Mouse (Mus musculus) cerebellum, adult 11-12 months (tissue): ENCODE data around the gene Ropn1l.

Source experiments
- DNase-seq: peaks from one replicate; pipeline ENCODE4 v3.0.0; 2022

Gene Ropn1l

DNA sequence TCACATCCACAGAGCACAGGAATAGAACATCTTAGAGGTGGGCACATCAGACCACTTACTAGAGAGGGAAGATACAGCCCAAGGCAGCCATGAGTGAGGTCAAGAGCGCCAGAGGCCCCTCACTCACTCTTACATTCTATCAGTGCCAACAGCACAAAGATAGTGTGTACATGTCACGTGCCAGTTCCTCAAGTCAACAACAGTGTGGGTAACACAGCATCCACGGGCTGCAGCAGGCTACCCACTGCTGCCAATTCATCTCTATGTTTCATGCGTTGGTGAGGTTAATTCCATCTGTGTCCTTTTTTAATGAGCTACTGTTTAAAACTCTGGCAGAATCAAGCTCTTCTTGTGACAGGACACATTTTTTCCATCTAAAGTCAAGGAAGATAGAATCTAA lies 10.8 kb downstream of the Ropn1l start:
- DNase-seq = no peak

DNA sequence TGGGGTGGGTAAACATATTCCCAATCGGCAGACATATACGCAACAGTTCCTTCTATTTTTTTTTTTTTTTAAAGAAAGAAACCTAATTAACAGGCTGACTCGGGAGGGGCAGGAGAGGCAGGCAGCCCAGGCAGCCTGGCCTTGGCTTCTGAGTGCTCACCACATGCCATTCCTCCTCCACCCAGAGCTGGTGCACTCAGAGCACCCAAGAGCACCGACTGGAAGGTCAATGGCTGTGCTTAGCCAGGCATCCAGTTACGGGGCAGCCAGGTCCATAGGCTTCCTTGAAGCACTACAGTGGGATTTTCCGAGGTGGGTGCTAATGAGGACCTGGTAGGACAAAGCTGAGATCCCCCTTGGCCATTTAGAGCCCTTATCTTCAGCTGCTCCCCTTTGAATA lies 11.5 kb downstream of the Ropn1l start:
- DNase-seq = no peak

DNA sequence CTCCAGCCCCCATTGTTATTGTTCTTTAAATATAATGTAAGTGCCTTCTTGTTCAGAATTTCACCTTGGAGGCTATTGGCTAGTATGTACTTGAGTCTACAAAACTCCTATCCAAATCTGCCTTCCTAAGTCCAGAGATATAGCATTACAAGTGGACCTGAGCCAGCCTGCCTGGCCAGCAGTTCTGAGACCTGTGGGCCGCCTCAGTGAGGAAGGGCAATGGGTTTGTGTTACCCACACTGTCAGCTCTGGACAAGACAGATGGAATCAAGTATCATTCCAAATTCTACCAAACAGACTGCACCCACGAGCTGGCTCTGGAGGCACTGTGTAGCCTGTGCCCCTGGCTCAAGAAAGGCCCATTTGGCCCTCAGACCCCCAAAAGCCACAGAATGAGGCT lies 16.7 kb downstream of the Ropn1l start:
- DNase-seq = no peak

DNA sequence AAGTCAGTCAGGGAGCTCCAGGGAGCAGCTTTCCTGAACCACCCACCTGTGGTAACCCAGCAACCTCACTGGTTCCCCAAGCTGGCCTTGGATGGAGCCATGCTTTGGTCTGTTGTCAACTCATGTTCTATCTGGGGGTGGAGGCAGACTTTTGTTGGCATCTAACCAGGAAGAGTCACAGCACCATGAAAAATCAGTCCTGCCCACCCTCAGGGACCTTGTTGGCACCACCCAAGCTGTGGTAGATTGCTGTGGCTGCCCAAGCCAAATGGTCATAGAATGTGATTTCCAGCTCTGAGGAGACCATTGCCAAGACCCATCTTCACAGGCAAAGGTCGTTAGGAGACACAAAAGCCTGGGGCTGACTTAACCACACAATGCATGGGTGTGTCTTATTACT lies 17.5 kb downstream of the Ropn1l start:
- no peak for DNase-seq

DNA sequence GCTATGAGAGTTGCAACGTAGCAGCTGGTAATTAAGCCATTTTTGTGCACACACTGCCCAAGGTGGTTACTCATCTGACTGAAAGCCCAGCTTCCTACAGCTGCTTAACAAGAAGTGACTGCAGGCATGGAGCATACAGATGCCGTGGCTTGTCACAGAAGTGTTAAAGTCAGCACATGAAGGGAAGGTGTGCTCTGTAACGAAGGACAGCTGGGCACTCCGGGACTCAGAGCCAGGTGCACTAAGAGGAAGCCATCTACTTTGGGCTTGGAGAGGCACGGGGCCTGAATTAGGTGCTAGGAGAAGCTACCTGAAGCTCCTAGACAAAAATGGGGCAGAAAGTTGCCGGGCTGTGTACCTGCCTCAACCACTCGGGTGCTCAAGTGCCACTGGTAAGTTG lies 19.8 kb downstream of the Ropn1l start:
- DNase-seq = no peak

DNA sequence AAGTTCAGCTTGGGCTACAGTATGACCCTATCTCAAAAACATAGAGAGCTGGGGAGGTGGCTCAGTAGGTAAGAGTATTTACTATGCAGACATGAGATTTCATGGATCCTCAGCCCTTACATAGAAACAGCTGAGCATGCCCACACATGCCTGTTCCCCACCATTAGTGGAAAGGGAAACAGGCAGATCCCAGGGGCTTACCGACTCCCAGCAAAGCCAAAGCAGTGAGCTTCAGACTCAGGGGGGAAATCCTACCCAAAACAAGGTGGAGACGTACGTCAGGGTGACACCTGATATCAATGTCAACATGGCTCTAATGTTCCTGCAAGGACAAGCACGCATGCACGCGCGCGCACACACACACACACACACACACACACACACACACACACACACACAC lies 21.7 kb downstream of the Ropn1l start:
- no peak for DNase-seq

DNA sequence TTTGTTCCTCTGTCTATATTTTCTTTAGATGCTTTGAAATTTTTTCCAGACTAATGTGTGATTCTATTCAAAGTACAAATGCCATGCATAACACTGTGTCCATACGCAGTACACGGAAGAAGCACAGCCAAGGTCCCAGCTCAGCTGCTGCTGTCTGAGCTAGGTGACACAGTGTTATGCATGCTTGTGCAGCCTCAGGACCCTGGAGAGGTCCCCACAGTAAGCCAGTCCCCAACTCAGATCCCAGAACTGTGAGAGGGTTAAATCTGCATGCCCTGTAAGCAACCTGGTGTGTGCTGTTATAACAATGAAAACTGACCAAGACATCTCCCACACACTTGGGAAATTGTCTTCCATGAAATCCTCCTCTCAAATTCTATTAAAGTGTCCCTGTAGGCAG lies 23.5 kb downstream of the Ropn1l start:
- DNase-seq = no peak

DNA sequence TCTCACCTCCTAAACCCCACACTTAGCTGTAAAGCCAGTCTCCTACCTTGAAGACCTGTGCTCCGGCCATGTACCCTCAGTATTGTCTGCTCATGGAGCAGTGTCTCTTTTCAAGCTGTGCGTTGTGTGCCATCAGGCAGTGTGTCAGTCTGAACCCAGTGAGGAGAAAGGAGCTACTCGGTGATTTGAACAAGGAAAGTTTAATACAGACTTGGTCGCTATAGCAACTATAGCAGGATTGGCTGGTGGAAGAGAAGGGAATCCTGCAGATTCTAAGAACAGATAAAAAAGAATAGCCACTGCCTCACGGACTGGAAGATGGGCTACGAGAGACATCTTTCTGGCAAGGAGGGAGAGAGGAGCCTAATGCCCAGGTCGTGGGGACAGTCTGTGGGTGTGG lies 24.1 kb downstream of the Ropn1l start:
- DNase-seq = no peak

DNA sequence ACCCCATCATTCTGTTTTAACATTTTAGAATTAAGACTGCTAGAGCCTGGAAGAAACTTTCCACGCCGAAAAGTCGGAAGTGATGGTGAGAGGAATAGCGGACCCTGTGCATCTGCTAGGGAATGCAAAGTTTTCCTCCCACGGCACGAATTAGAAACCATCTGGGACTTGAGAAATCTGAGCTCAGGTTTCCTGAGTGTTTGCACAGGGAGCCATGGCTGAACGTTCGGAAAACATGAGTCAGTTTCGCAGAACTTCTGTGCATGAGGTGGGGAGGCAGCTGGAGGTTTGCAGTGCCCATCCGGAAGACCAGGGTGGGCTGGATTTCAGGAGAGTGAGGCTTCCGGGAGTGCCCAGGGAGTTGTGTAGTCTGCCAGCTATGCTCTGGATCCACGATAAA lies 25.0 kb downstream of the Ropn1l start:
- DNase-seq = no peak

DNA sequence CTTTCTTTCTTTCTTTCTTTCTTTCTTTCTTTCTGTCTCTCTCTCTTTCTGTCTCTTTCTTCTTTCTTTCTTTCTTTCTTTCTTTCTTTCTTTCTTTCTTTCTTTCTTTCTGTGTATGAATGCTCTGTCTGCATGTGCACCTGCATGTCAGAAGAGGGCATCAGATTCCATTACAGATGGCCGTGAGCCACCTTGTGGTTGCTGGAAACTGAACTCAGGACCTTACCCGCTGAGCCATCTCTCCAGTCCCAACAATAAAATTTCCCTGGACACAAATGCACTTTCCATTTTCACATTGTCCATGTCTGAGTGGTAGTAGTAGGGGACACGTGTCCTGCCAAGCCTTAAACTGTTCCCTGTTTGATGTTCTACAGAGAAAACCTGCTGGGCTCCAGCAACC lies 26.1 kb downstream of the Ropn1l start:
- DNase-seq = no peak

DNA sequence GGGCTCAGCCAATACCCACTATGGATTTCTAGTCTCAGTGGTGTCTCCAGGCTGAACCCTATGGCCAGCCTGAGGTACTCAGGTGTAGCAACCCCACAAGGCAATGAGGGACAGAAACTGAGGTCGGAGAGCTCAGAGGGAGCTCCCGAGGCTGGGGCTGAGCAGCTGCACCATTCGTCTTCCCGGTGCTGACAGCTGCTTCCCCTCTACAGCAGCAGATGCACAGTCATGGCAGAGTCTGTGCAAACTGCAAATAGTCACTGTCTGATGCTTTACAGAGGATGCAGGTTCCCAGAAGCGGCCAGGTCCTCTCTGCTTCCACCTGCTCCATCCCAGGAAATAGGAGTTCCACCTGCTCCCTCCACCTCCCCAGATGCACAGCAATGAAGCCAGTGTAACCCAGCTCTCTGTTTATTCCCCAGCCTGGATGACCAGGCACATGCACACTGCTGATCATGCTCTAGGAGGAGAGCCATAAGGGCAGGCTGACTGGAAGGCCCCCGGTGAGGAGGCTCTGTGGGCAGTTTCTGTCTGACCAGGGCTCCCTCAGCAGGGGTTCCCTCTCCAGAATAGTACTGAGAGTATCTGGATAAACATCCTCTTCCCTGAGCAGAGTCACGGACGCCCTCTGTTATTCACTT lies 27.4 kb downstream of the Ropn1l start:
- DNase-seq = no peak

DNA sequence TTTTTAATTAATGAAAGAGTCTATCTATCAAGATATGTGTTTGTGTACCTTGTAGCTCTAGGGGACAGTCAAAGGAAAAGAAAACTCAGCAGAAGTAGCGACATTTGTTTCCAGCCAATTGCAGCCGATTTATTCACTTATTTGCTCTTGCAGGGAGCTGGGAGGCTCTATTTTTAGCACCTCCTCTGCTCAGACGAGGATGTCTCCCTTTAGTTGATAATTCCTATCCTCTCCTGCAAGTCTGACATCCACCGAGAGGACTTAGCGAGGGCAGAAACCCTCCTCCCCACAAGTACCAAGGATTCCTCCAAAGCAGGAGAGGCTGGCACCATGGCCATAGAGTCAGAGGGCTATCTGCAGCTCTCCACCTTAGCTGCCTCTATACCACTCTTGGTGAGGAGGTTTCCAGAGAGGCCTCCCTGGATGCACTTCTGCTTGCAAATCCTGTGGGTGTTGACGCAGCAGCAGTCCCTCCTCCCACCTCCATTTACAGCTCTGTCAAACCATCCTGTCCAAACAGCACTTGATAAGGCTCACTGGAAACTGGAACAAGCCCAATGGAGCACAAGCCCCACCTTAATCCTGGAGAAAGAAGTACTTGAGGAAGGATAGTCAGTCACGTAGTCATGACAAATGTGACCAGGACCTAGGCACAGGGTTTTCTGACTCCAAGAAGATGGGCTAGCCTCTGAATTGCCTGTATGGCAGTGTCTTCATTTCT lies 30.7 kb downstream of the Ropn1l start:
- DNase-seq = no peak

DNA sequence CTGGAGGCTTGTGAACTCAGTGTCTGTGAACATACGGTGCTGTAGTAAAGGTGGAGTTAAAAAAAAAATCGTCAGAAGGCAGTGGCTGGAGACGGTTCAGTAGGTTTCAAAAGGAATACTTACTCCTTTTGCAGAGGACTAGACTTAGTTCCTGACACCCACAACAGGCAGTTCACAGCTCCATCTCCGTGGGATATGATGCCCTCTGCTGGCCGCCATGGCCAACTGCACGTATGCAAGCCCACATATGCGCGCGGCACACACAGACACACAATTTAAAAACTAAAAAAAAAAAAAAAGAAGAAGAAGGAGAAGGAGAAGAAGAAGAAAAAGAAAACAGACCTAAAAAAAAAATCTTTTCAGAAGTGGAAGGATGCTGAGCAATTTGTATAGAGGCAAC lies 34.5 kb downstream of the Ropn1l start:
- DNase-seq = peak; percentile 29

DNA sequence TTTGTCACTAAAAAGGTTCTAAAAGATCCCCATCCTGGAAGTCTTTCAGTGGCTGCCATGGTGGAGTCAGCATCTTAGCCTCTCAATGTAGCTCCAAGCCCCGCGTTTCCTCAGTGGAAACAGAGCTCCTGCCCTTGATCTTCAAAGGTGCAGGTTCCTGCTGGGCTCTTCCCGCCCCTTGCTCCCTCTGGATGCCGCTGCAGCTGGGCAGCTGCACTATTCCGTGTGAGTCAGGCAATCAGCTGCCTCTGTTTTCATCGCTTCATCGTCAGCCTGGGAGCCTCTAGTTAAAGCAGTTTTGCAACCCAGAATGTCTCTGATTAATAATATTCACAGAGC lies 34.9 kb downstream of the Ropn1l start:
- no peak for DNase-seq

DNA sequence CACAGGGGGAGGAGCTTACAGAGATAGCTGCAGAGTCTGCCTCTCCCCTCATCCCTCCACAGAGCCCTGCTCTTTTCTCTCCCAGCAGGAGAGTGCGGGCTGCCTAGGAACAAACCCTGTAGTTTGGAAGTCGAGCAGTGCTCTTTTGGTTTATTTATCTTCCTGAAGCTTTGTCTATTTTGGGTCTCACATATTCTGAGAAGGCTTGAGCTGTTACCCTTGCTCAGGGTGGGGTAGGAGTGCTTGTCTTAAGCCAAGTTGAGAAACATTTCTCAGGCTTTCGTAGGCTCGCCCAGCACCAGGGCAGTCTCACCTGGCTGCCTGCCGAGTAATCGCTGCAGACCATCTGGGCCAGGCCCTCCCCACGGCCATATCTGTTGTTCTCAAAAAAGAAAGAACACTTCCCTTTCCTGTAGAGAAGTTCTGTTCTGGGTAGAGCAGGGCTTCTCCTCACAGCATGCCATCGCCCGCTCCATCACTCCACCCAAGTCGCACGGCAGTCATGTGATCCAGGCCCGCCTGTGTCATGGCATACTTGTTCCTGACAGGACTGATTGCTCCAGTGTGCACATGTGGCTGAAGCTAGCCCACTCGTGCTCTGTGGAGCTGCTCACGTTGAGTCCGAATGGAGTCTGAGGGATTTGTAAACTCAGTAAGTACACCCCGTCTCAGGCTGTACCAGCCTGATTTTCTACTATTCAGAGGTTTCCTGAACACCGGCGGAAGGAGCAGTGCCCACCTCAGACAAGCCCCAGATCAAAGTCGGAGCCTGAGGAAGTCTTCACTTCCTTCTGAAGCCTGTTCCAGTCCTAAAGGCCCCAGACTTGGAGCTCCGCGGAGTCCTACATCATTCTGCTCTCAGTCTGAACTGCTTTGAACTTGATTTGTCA lies 35.5 kb downstream of the Ropn1l start:
- peak; percentile 73 for DNase-seq

DNA sequence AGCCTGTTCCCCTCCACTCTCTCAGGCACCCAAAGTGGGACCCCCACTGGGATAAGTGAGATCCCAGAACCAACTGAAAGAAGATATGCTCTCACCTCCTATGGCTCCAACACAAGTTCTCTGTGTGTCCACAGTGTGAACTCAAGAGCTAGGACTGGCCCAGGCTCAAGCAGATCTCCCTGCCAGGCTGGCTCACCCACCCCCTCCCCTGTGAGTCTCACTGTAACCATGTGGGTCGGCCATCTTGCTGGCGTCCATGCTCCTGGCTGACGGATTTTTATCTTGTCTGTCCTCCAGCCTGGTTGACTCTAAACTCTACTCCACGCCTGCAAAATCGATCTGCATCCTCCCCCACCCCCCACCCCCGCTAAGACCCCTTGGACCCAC lies 36.1 kb downstream of the Ropn1l start:
- peak; percentile 22 for DNase-seq

DNA sequence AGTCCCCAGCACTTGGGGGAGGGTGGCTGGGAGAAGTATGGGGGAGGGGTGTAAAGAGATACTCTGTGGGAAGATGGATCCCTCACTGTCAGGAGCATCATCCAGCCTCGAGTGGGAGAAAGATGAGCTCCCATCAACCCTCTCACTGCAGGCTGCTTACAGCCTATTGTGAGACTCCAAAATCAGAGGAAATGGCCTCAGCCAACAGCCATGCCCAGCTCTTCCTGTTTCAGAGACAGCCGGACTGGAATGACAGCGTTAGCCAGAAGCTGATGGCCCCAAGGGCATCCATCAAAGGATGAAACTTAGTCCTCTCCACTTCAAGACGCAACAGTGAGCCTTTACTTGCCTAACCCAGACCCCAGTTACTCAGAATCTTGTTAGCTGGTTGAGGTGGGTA lies 38.4 kb downstream of the Ropn1l start:
- DNase-seq = no peak

DNA sequence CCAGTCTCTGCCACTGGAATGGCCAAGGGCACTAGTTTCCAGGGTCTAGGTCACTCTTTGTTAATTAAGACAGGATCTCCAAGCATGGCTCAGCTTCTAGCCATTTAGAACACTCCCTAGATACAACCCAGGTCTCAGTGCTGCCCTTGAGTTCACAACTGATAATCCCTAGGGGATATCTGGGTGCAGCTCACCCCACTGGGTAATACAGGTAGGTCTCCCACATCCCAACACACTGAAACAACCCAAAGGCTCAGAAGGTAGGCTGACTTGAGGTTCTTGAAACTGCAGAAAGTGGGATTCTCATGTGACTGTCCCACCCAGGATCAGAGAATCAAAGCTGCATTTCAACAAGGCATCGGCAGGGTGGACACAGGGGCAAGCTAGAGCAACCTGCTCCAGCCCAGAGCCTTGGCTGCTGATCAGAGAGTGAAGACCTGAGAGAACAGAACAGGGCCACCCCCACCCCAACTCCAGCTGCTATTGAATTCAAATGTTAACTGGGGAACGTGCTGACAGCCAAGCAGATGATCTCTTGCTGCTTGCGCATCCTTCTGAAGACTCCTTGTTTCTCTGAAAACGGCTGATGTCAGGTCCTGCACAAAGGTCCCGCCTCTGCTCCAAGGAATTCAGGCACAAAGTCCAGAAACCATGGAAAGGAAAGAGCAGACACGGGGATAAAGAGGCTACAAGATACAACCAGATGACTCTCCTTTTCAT lies 39.2 kb downstream of the Ropn1l start:
- DNase-seq = no peak

DNA sequence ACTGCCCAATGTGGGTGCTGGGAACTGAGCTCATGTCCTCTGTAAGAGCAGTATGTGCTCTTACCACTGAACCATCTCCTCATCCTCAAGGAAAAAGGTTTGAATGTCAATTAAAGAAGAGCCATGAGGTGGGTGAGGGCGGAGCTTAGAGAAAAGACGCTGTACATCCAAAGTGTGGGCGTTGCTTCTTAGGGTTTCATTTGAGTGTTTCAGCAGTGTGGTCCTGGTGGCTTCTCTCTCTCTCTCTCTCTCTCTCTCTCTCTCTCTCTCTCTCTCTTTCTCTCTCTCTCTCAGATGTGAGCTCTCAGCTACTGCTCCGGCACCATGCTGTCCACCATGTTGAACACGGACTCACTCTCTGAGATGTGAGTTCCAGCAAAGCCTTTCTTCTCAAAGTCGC lies 39.9 kb downstream of the Ropn1l start:
- no peak for DNase-seq

DNA sequence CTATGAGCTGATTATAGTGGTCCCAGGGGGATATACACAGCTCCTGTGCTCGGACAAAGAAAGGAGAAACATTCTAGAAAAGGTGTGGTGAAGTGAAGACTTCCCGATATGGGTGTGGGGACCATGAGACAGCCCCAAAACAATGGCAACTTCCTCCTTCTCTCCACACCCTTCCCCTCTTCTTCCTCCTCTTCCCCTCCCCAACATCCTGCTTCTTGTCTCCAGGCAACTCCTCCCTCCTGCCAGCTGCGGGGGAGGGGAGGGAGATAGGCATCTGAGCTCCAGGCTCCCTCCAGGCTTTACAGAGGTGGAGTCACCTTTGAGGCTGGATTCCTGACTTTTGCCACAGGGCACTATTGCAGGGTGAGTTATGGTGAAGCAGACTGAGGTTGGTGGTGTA lies 40.6 kb downstream of the Ropn1l start:
- DNase-seq = no peak

DNA sequence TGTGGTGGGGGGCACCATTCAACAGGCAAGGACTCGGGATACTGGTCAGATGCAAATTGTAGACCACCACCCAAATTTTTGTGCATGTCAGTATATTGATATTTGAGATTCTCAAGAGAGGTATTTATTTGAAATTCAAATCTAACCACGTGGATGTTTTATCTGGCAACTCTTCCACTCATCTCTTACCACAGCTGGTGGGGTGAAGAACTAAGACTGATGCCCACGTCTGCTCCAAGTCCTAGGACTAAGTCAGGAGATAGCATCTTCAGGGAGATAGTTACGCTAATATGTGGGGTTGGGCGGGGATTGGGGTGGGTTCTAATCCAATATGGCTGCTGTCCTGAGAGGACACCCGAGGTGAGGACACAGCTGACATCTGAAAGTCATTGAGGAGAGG lies 41.1 kb downstream of the Ropn1l start:
- no peak for DNase-seq

DNA sequence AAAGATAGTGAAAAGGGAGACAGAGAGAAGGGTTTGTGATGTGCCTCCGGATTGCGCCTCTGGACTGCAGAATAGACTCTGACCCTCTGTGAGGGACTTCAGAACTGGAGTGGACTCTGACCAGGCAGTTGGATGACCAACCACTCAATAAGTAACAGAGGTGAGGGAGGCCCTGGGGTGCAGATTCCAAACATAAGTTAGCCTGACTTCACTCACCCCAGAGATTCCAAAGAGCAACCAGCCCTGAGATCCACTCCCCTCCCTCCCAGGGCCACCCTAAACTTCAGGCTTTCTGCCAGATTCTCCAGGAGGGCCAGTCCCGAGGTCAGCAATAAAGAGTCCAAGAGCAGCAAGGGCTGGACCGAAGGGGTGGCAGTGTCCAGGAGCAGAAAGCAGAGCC lies 46.0 kb downstream of the Ropn1l start:
- DNase-seq = no peak

DNA sequence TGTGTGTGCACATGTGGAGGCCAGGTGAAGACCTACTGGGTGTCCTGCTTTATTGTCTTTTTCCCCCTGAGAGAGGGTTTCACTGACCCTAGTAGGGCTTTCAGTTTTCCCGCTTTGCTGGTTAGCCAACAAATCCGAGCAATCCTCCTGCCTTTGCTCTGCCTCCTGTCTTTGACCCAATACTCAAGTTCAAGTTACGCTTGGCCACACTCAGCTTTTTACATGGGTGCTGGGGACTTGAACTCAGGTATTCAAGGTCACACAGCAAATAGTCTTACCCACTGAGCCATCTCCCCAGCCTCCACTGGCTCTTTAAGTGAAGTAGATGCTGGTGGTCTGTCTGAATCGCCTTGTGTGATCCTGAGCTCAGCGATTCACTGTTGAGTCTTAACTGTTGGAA lies 46.7 kb downstream of the Ropn1l start:
- DNase-seq = no peak

DNA sequence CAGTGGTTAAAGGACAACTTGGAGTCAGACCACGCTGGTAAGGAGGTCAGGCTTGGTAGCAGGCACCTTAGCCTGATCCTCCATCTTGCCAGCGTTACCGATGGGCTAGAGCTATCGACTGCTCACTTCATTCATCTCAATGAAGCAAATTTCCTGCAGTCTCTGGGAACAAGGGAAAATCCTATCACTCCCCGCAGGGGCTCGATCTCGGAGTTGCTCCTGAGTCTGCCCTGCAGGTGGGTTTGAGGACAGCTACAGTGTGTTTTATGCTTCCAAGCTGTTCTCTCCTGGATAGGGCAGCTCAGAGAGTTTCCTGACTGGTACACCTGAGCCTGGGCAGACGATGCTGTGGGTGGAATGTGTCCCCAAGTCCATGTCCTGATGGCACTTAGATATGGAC lies 49.2 kb downstream of the Ropn1l start:
- no peak for DNase-seq
